Mouse (Mus musculus) liver, embryonic 14.5 days (tissue): ENCODE measurements around the gene Adamts7. TPM values are rescaled to one million over a fixed set of nuclear protein-coding genes. Genes with fewer than 3 reads are reported as not detected.

Source experiments
- ATAC-seq: fragments of 200-750 bp; cut with Nextera tagmentation; 2 replicates; pipeline ENCODE4 v1.8.0; 2017; ENCODE audit warnings: moderate number of reproducible peaks, mild to moderate bottlenecking, moderate library complexity; ENCODE audit not compliant: insufficient read depth
- DNase-seq, 3 experiments: peaks; one replicate each; pipeline ENCODE4 v3.0.0-alpha.2; 2012 to 2013; ENCODE audit warnings: low read depth in 3 of 3, low spot score in 3 of 3
- H3K27ac ChIP-seq: fragments of 300-500 bp; sonication (generic); 2 replicates; pipeline ENCODE4 v1.5.1; 2014; ENCODE audit warnings: moderate library complexity, mild to moderate bottlenecking, control low read depth, inconsistent platforms
- H3K27me3 ChIP-seq: fragments of 300-500 bp; sonication (generic); 2 replicates; pipeline ENCODE4 v1.6.1; 2014; ENCODE audit warnings: mild to moderate bottlenecking, low read length, moderate library complexity; ENCODE audit not compliant: control insufficient read depth, insufficient read depth
- H3K36me3 ChIP-seq: fragments of 300-500 bp; sonication (generic); replicated peaks from 2 replicates; pipeline ENCODE4 v1.6.1; 2014; ENCODE audit warnings: low read depth; ENCODE audit not compliant: control insufficient read depth, insufficient read depth
- H3K4me1 ChIP-seq, 2 experiments: fragments of 200-500 bp in 1 of 2; fragments of 300-500 bp in 1 of 2; sonication (generic) in 1 of 2; replicated peaks; 2 replicates each; pipeline ENCODE4 v1.6.1; 2012 to 2014; ENCODE audit warnings: antibody characterized with exemption in 1 of 2, inconsistent platforms in 1 of 2, low read length in 1 of 2; ENCODE audit not compliant: control insufficient read depth in 2 of 2, insufficient read depth in 2 of 2
- H3K4me2 ChIP-seq: fragments of 300-500 bp; sonication (generic); 2 replicates; pipeline ENCODE4 v1.6.1; 2014; ENCODE audit warnings: low read depth, mild to moderate bottlenecking, control low read depth, moderate library complexity
- H3K4me3 ChIP-seq, 2 experiments: fragments of 200-500 bp in 1 of 2; fragments of 300-500 bp in 1 of 2; sonication (generic) in 1 of 2; 2 replicates each; pipeline ENCODE4 v1.5.1; 2012 to 2014; ENCODE audit warnings: low read depth in 2 of 2, low read length in 2 of 2, mild to moderate bottlenecking in 2 of 2, control low read depth in 1 of 2, inconsistent platforms in 1 of 2, moderate library complexity in 1 of 2; ENCODE audit not compliant: insufficient read depth in 1 of 2
- H3K9ac ChIP-seq: fragments of 300-500 bp; sonication (generic); replicated peaks from 2 replicates; pipeline ENCODE4 v1.6.1; 2014; ENCODE audit warnings: mild to moderate bottlenecking, control low read depth, moderate library complexity
- H3K9me3 ChIP-seq: fragments of 300-500 bp; sonication (generic); 2 replicates; pipeline ENCODE4 v1.6.1; 2016; ENCODE audit warnings: low read length, mixed read lengths; ENCODE audit not compliant: control insufficient read depth
- CTCF ChIP-seq: IDR thresholded peaks from 2 replicates; pipeline ENCODE4 v1.5.1; 2016; ENCODE audit warnings: antibody characterized with exemption, low read depth, control low read depth
- EP300 ChIP-seq: IDR thresholded peaks from 2 replicates; pipeline ENCODE4 v1.6.1; 2016; ENCODE audit warnings: antibody characterized with exemption, low read depth
- WGBS: fragments of 180-500 bp; shearing (Covaris S2); extraction: QIAGEN DNeasy Blood & Tissue Kit; methylation state at CpG from one replicate; pipeline ENCODE4 v1.1.7; 2014; ENCODE audit not compliant: insufficient replicate concordance; 5-methylcytosine and 5-hydroxymethylcytosine counted together
- polyA plus RNA-seq, 2 experiments: library from polyadenylated mRNA; depleted of rRNA in 1 of 2; stranded (reverse) in 1 of 2; unstranded in 1 of 2; fragments of >200 nt; fragmentation: Nextera tagmentation in 1 of 2; extraction: Ambion mirVana in 1 of 2; gene quantifications; 2 replicates each; pipeline versions ENCODE4 v1.2.1 to v1.2.3; 2012 to 2014

Adamts7 gene
- polyA plus RNA-seq, 2 experiments, result 0.47 to 0.64 TPM

DNA sequence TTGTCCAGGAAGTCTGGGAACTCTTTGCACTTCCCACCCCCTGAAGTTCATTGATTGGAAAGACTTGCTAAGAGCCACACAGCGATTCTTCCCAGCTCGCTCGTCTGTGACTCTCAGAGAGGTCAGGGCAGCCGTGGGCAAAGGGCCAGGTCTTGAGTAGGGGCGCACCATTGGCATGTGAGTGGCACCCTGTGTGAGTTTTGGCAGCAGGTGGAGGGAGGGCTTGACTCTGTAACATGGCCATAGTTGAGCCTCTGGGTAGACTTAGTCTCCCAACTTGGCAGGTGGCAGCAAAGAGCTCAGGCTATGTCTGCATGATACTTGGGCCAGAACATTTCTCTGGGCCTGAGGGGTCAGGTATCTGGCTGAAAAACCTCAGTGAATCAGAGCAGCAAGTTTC lies 3.7 kb downstream of the Adamts7 start:
- DNase-seq (no peak), ATAC-seq (no peak)
- 61% methylated on average over 5 of the region's 5 CpGs for WGBS
- 0 out of 4 replicates have a peak, but pooled peaks cover 0 to 3% of the 10 kb centered on the region in 2 experiments for H3K4me1 ChIP-seq
- H3K27me3 ChIP-seq, result peaks cover 24% of the 10 kb centered on the region
- H3K36me3 ChIP-seq, result no peaks in the 10 kb centered on the region
- no peak for TF ChIP-seq EP300
- no peak for TF ChIP-seq CTCF
- no peak overlapping the region for H3K9ac ChIP-seq
- H3K4me3 ChIP-seq, result no peak overlapping the region
- H3K4me2 ChIP-seq, result no peak overlapping the region
- no peaks in the 10 kb centered on the region for H3K9me3 ChIP-seq
- no peak overlapping the region for H3K27ac ChIP-seq

- Histone ChIP-seq H3K4me1 (no peaks in the 10 kb centered on the region), H3K27ac (no peak overlapping the region), H3K9me3 (no peaks in the 10 kb centered on the region), H3K9ac (no peak overlapping the region), H3K36me3 (no peaks in the 10 kb centered on the region), H3K4me2 (no peak overlapping the region), H3K4me3 (no peak overlapping the region), H3K27me3 (peaks cover 3% of the 10 kb centered on the region; the same call in 1 of the 2 replicates)
- TF ChIP-seq CTCF (no peak), EP300 (no peak)
- DNase-seq (no peak), ATAC-seq (no peak)
- 68% methylated on average over 4 of the region's 4 CpGs for WGBS
Measured at GRCm38 (mm10) chr9:90169965-90170364, 7.1 kb downstream of the Adamts7 start.

- ATAC-seq, result no peak
- Histone ChIP-seq H3K36me3 (no peaks in the 10 kb centered on the region), H3K27ac (no peak overlapping the region), H3K4me2 (no peak overlapping the region), H3K4me1 (no peaks in the 10 kb centered on the region), H3K4me3 (no peak overlapping the region), H3K9me3 (no peaks in the 10 kb centered on the region), H3K9ac (no peak overlapping the region), H3K27me3 (no peaks in the 10 kb centered on the region)
- 78% methylated on average over 19 of the region's 19 CpGs for WGBS
- TF ChIP-seq EP300 (no peak), CTCF (no peak)
- DNase-seq, result no peak
Measured at GRCm38 (mm10) chr9:90171421-90171820, 8.6 kb downstream of the Adamts7 start.

- no peak for ATAC-seq
- no peaks in the 10 kb centered on the region for H3K4me1 ChIP-seq
- no peak overlapping the region for H3K27ac ChIP-seq
- TF ChIP-seq CTCF (no peak), EP300 (no peak)
- H3K4me2 ChIP-seq, result no peak overlapping the region
- H3K27me3 ChIP-seq, result no peaks in the 10 kb centered on the region
- no peaks in the 10 kb centered on the region for H3K36me3 ChIP-seq
- no peak for DNase-seq
- H3K9ac ChIP-seq, result no peak overlapping the region
- 42% methylated on average over 8 of the region's 8 CpGs for WGBS
- no peaks in the 10 kb centered on the region for H3K9me3 ChIP-seq
- H3K4me3 ChIP-seq, result no peak overlapping the region
Measured at GRCm38 (mm10) chr9:90172528-90173321, 9.9 kb downstream of the Adamts7 start.

DNA sequence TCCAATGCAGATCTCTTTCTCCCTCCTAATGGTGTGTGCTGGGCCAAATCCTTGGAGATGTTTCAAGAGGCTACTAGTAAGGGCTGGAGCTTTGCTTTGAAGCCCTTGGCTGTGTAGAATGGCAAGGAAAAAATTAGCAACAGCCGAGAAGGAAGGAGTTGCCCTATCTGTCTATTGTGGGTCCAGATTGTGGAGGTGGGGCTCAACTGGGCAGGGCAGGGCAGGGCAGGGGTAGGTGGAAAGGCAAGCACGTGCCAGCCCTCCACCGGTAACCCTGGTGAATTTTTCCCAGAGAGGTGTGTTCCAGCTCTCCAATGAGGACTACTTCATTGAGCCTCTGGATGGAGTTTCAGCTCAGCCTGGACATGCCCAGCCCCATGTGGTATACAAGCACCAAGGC lies 10.5 kb downstream of the Adamts7 start:
- DNase-seq, result no peak
- no peak for TF ChIP-seq EP300
- no peak for TF ChIP-seq CTCF
- no peak overlapping the region for H3K27ac ChIP-seq
- WGBS, result 43% methylated on average over 3 of the region's 3 CpGs
- no peak overlapping the region for H3K4me3 ChIP-seq
- no peak for ATAC-seq
- no peak overlapping the region for H3K9ac ChIP-seq
- H3K27me3 ChIP-seq, result no peaks in the 10 kb centered on the region
- H3K4me2 ChIP-seq, result no peak overlapping the region
- no peaks in the 10 kb centered on the region for H3K9me3 ChIP-seq
- H3K36me3 ChIP-seq, result no peaks in the 10 kb centered on the region
- H3K4me1 ChIP-seq, result no peaks in the 10 kb centered on the region
